Mouse (Mus musculus) left cerebral cortex, postnatal 25 days (tissue): ENCODE data around the gene Rsph3a. TPM values are rescaled to one million over a fixed set of nuclear protein-coding genes. Genes with fewer than 3 reads are reported as not detected.
"Not testable (repeated sequence)": the region's sequence is repeated elsewhere in the genome, so short reads cannot be mapped to it uniquely, and the experiment has no call there.

Experiments used
- DNase-seq, 2 experiments: peaks; one replicate each; pipeline ENCODE4 v3.0.0; 2022; ENCODE audit warnings: low spot score in 2 of 2, mixed read lengths in 1 of 2
- intact Hi-C: fragments of 180-260 bp; cut with DNase I; formaldehyde crosslinking; loops from one replicate; pipeline ENCODE4 v1.15.1; 2025
- total RNA-seq, 2 experiments: library from RNA; stranded (reverse); gene quantifications; 2 replicates each; pipeline ENCODE4 v1.2.3; 2021

The Rsph3a gene
- 10 to 100 TPM; 28.1 to 28.4 TPM for total RNA-seq

- intact Hi-C loops = not testable (repeated sequence)
- DNase-seq = peak; percentile 84 to 88
Measured at GRCm38 (mm10) chr17:7945117-7946052, at the start of gene Rsph3a. Gene Rsph3a, plus strand, starts transcription at chr17:7945614.

GRCm38 (mm10) chr17:7896047-7896635, 49.3 kb upstream of the Rsph3a start:
- DNase-seq = no peak
- intact Hi-C loops = no loop called here

- intact Hi-C loops = no loop called here
- DNase-seq = no peak
Measured at GRCm38 (mm10) chr17:7897120-7897519, 48.3 kb upstream of the Rsph3a start.

- intact Hi-C loops = no loop called here
Measured at GRCm38 (mm10) chr17:7897756-7898155, 47.7 kb upstream of the Rsph3a start.

GRCm38 (mm10) chr17:7899233-7899632, 46.2 kb upstream of the Rsph3a start:
- no peak for DNase-seq
- intact Hi-C loops = no loop called here

More at GRCm38 (mm10) chr17:7897756-7898155, 47.7 kb upstream of the Rsph3a start:
- no peak for DNase-seq

- DNase-seq = no peak
- intact Hi-C loops = no loop called here
Measured at GRCm38 (mm10) chr17:7899961-7900360, 45.5 kb upstream of the Rsph3a start.

GRCm38 (mm10) chr17:7901536-7901935, 43.9 kb upstream of the Rsph3a start:
- no peak for DNase-seq
- intact Hi-C loops = no loop called here

- intact Hi-C loops = no loop called here
- DNase-seq = peak; percentile 41 to 42
Measured at GRCm38 (mm10) chr17:7902362-7902761, 43.1 kb upstream of the Rsph3a start.

GRCm38 (mm10) chr17:7904992-7905391, 40.4 kb upstream of the Rsph3a start:
- DNase-seq = no peak
- intact Hi-C loops = no loop called here

GRCm38 (mm10) chr17:7905936-7906685, 39.3 kb upstream of the Rsph3a start:
- no peak for DNase-seq
- intact Hi-C loops = no loop called here

- intact Hi-C loops = no loop called here
- DNase-seq = no peak
Measured at GRCm38 (mm10) chr17:7914596-7915227, 30.7 kb upstream of the Rsph3a start.

GRCm38 (mm10) chr17:7915791-7916190, 29.6 kb upstream of the Rsph3a start:
- intact Hi-C loops = no loop called here
- DNase-seq = no peak

GRCm38 (mm10) chr17:7916782-7917574, 28.4 kb upstream of the Rsph3a start:
- intact Hi-C loops = no loop called here
- DNase-seq = no peak

GRCm38 (mm10) chr17:7918355-7918754, 27.1 kb upstream of the Rsph3a start:
- DNase-seq = no peak
- intact Hi-C loops = no loop called here

GRCm38 (mm10) chr17:7919209-7919608, 26.2 kb upstream of the Rsph3a start:
- no peak for DNase-seq
- intact Hi-C loops = no loop called here

- intact Hi-C loops = no loop called here
- DNase-seq = no peak
Measured at GRCm38 (mm10) chr17:7922564-7922963, 22.9 kb upstream of the Rsph3a start.

- intact Hi-C loops = no loop called here
Measured at GRCm38 (mm10) chr17:7924185-7924725, 21.2 kb upstream of the Rsph3a start.

GRCm38 (mm10) chr17:7925413-7926160, 19.8 kb upstream of the Rsph3a start, which contains the start of gene Tagap:
Gene Tagap, plus strand, starts transcription at chr17:7926000.
- intact Hi-C loops = no loop called here
- no peak for DNase-seq

More at GRCm38 (mm10) chr17:7924185-7924725, 21.2 kb upstream of the Rsph3a start:
- DNase-seq = no peak
